Mouse (Mus musculus): ENCODE results near the gene Prkag3. TPM values are rescaled to one million over a fixed set of nuclear protein-coding genes. Genes with fewer than 3 reads are reported as not detected.
A peak's percentile ranks its signal among the peaks of the same experiment; 100 is the strongest.

Prkag3 gene
- total RNA-seq, 1 experiment from 2014 or later, result 0.15 TPM

GRCm38 (mm10) chr1:74759773-74760172 is 10.8 kb upstream of the Prkag3 start:
- DNase-seq, result peak; percentile 64

- no peak for DNase-seq
Observed at GRCm38 (mm10) chr1:74754175-74754785, 5.3 kb upstream of the Prkag3 start.

GRCm38 (mm10) chr1:74753266-74753974 is 4.4 kb upstream of the Prkag3 start:
- DNase-seq, result no peak

GRCm38 (mm10) chr1:74752833-74753232 is 3.8 kb upstream of the Prkag3 start:
- no peak for DNase-seq

- DNase-seq, result no peak
Observed at GRCm38 (mm10) chr1:74752150-74752549, 3.1 kb upstream of the Prkag3 start.

DNA sequence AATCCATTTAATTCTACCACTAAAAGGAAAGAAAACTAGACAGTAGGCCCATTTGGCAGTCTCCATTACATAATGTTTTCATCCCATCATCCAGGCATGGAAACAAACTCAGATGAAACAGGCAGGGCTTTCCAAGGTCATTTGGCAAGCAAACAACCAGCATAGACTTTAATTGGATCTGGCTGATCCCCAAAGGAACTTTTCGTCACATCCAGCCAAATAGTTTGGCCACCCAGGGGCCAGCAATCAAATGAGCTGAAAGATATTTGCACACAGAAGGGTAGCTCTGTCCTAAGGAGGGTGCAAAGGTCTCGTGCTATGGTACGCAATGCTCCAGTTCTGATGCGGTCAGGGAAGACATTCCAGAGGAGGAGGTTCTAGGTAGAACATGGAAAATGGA is 1.7 kb upstream of the Prkag3 start:
- no peak for DNase-seq

DNA sequence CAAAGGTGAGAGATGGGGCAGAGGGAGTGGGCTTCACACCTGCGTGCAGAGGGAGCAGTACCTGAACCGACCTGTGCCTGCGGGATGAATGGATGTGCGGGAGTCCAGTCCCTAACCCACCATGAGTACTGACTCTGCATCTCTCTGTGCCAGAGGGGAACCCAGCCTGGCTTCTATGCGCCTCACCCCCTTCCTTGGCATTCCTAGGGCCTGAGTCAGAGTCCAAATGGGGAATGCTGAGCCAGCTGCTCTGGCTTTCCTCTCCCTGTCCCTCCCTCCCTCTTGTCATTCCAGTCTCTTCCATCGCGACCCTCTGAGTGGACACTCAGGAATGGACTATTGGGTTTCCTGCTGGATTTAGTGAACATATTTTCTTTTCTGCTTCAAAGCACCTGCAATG is 280 bp upstream of the Prkag3 start:
- peak; percentile 73 for DNase-seq

DNA sequence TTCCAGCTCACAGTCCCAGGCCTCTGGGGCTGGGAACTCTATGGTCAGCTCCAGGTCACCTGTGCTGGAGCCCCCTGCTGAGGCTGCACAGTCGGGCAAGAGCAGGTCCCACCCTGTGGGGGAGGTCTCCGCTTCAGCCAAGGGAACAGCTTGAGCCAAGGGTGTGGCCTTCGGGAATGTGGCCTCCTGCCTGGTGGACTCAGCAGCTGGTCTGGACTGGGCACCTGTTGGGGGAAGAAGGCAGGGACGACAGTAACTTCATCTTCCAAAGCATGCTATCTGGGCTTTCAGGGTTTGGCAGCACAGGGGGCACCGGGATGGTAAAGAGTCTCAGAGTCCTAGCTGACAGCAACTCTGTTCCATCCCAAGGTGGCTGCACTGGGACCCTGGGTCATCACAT is 1.7 kb downstream of the Prkag3 start:
- DNase-seq, result no peak

- no peak for DNase-seq
Observed at GRCm38 (mm10) chr1:74740846-74741245, 8.2 kb downstream of the Prkag3 start.

- DNase-seq, result no peak
Observed at GRCm38 (mm10) chr1:74737500-74737899, 11.5 kb downstream of the Prkag3 start.

DNA sequence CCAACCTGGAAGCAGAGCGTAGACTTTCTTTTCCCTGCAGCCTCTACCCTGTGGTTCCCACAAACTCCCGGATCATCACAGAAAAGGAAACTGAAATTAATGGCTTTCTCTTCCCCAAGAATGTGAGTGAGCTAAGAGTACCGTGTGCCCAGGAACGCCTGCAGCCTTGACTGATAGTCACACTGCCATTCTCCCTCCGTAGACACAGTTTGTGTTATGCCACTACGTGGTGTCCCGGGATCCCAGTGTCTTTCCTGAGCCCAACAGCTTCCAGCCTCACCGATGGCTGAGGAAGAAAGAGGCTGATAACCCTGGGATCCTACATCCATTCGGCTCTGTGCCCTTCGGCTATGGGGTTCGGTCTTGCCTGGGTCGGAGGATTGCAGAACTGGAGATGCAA is 12.0 kb downstream of the Prkag3 start:
- no peak for DNase-seq

- no peak for DNase-seq
Observed at GRCm38 (mm10) chr1:74728446-74728845, 20.6 kb downstream of the Prkag3 start.

GRCm38 (mm10) chr1:74726674-74727073 is 22.3 kb downstream of the Prkag3 start:
- no peak for DNase-seq

DNA sequence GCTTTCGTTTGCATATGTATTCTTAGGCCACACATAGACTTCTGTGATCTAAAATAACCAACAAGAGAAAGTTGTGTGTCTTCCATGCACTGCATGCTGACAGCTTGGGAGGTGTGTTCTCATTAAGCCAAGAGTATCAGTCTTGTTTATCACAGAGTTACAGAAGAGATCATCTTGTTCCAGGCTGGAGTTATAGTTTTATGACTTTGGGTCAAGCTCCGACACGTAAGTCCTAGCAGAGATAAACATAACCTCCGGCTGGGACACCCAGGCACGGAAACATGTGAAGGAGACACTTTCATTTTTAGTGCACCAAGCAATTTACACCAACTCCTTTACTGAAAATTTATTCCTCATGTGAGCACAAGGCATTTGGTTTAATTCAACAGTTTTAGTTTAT is 22.9 kb downstream of the Prkag3 start:
- DNase-seq, result no peak

- DNase-seq, result peak; percentile 19
Observed at GRCm38 (mm10) chr1:74723748-74724147, 25.3 kb downstream of the Prkag3 start.

GRCm38 (mm10) chr1:74721657-74722056 is 27.4 kb downstream of the Prkag3 start:
- DNase-seq, result no peak

GRCm38 (mm10) chr1:74719281-74719680 is 29.7 kb downstream of the Prkag3 start:
- no peak for DNase-seq

DNA sequence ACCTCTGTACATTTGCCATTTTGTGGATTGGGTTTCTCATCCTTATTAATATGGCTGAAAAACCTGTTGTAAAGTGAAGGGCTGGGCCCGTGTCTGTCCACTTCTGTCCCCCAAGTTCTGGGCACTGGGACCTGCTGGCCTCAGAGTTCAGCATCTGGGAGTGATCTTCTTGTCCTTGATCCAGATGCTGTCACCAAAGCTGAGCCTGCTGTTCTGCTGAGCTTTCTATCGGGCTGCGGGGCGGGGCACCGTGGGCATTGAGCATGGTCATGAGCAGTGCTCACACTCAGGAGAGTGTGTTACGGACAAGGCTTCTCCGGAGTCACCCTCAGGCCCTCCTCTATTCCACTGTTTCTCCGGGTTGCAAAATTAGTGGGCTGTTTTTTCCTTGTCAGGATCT is 30.9 kb downstream of the Prkag3 start:
- no peak for DNase-seq

DNA sequence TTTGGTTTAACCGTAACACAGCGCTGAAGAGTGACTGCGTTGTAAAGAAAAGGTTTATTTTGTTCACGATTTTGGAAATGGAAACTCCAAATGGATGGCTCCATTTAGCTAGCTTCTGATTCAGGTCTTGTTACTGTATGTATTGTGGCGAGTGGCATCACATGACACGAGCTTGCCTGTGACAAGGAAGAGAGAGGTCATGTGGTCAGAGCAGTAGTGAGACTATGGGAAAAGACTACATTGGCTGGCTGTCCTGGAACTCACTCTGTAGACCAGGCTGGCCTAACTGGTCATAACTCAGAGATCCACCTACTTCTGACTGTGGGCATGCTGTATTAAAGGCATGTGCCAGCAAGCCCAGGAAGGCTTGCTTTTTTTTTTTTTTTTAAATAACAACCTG is 33.1 kb downstream of the Prkag3 start:
- no peak for DNase-seq

DNA sequence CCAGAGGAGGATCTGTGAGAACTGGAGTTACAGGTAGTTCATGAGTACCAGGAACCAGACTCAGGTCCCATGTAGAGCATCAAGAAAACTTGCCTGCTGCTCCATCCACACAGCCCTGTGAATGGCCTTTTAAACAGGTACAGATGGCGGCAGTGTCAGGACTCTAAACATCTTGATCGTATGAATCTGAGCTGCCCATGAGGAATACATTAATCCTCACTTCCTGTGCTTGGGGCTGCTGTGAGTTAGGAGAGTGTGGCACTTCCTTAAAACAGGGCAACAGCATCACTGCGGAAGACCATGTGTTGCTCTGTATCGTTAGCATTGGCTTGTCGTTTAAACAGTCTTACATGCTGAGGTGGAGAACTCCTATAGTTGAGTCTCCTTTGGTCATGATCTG is 33.6 kb downstream of the Prkag3 start:
- DNase-seq, result no peak

DNA sequence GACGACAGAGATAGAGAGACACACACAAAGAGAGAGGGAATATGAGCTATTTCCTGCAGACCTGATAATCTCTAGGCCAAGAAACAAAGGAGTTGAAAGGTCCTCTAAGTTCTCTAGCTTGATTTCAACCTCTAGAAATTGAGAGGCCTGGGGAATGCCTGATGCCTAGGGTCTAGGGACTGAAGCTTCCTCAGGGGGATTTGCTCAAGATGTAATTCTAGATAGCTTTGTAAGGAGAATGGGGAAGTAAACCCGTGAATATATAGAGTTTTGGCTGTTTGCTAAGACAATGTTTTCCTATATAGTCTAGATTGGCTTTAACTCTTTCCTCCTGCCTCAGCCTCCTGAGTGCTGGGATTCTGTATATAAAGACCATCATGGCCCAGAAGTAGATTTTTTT is 34.1 kb downstream of the Prkag3 start:
- no peak for DNase-seq

DNA sequence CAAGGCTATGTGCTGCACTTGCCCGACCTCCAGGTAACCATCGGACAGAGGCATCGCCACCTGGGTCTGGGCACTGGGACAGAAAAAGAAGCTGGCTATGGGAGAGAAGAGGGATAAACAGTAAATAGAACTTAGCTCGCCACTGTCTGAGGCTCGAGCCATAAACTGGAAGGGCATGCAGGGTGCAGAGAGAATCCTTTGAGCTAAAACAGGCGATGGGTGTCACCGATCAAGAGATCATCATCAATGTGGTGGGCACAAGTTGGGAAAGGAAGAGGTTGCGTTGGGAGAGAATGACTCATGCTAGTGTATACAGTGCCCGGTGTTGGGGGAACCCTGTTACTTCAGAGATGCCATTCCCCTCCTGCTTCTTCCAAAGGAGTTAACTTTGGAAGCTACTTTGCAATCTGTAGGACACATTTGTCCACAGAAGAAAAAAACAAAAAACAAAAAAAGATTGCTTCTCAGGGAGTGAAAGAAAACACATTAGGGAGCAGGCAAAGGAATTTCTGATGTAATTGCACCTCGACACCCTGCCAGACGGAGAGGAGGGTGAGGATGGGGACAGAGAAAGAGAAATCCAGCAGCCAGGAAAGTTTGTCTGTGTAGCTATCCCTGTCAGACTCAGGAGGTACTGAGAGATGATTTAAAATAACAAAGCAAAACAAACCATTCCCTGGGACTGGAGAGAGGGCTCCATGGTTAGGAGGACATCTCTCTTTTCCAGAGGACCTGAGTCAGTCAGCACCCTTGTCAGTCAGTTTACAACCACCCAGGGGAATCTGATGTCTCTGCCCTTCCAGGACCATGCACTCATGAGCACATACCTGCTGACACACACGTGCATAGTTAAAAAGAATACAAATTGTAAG is 34.9 kb downstream of the Prkag3 start:
- DNase-seq, result no peak
